11 mouse cellular contexts compared by ENCODE assay signal in the genomic region with DNA sequence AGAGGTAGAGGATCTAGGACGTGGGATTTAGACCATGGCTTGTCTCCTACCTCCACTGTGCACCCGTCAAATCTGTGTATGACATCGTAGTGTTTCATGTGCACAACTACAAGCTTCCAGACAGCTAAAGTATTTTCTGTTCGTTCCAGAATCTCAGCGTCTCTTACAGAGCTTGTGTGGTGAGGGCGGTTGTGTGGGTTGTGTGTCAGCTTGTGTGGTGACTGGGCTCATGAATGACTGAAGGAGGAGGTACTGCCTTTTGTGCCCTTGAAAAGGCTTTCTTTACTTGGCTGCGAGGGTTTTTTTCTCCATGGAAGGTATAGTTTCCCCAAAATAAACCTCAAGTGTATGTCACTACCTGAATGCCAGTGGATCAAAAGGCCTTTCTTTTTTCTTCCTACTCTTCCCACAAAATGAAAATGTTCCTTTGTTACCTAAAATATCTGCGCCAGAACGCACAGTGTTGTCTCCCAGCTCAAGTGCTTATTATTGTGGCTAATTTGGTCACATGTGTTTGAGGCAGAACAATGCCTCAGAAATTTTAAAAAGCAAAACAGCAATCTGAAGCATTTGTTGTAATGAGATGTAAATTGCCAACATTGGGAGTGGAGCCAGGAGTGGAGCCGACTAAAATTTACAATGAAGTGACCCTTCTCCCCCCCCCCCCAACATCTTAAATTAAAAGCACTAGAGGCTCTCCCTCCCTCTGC. TPM values are rescaled to one million over a fixed set of nuclear protein-coding genes. Genes with fewer than 3 reads are reported as not detected.
A peak's percentile ranks its signal among the peaks of the same experiment; 100 is the strongest.
DNase-seq lines count a peak whose midpoint lies in the region; ATAC-seq lines count a peak whose summit lies in the region.
"Had no signal": no experiment of that assay in that cellular context is flagged by ENCODE, and none has a peak within 500 bp of the region (broad histone marks: within the 10 kb centered on the region; RNA-seq: fewer than 3 reads in every experiment).

No protein-coding gene starts in this region.

- intact Hi-C loops in left cerebral cortex, postnatal 10 days (cut with DNase I) = no loop called here

- no peak overlapping the region for H3K4me2 ChIP-seq in embryonic facial prominence, embryonic 15.5 days (replicated peaks)
- no peak overlapping the region for H3K4me2 ChIP-seq in hindbrain, embryonic 11.5 days (replicated peaks; ENCODE audit: low read depth, low read length)
- no peak overlapping the region; the same call in 1 of the 2 replicates for H3K4me2 ChIP-seq in midbrain, embryonic 16.5 days (ENCODE audit: low read length)
- no peak overlapping the region for H3K4me2 ChIP-seq in intestine, embryonic 15.5 days (replicated peaks)
- H3K4me2 ChIP-seq: limb, embryonic 13.5 days had no signal

- H3K9ac ChIP-seq in embryonic facial prominence, embryonic 15.5 days = no peak overlapping the region
- H3K9ac ChIP-seq in hindbrain, embryonic 11.5 days (ENCODE audit: low read depth, low read length) = no peak overlapping the region
- H3K9ac ChIP-seq in midbrain, embryonic 16.5 days (ENCODE audit: low read depth, low read length) = 0 out of 2 replicates have a peak overlapping the region, but pooled peaks have one; percentile 3
- H3K9ac ChIP-seq in intestine, embryonic 15.5 days = no peak overlapping the region
- H3K9ac ChIP-seq: limb, embryonic 13.5 days had no signal

- ATAC-seq in embryonic facial prominence, embryonic 15.5 days (ENCODE audit: insufficient number of reproducible peaks, low FRiP score, low TSS enrichment, low read depth) = no peak
- ATAC-seq in hindbrain, embryonic 11.5 days (ENCODE audit: low FRiP score) = peak; percentile 43
- ATAC-seq in midbrain, embryonic 16.5 days = peak; percentile 50
- ATAC-seq in intestine, embryonic 15.5 days = no peak

- H3K9me3 ChIP-seq in embryonic facial prominence, embryonic 15.5 days (replicated peaks) = no peaks in the 10 kb centered on the region
- no peaks in the 10 kb centered on the region for H3K9me3 ChIP-seq in hindbrain, embryonic 11.5 days (ENCODE audit: control insufficient read depth, low read length)
- H3K9me3 ChIP-seq in midbrain, embryonic 16.5 days (replicated peaks; ENCODE audit: control insufficient read depth, low read length, poor library complexity, severe bottlenecking) = no peaks in the 10 kb centered on the region
- no peaks in the 10 kb centered on the region for H3K9me3 ChIP-seq in intestine, embryonic 15.5 days
- H3K9me3 ChIP-seq: limb, embryonic 13.5 days had no signal

- WGBS in embryonic facial prominence, embryonic 15.5 days = 53% methylated on average over 10 of the region's 10 CpGs
- WGBS in hindbrain, embryonic 11.5 days = 60% methylated on average over 10 of the region's 10 CpGs
- 20% methylated on average over 10 of the region's 10 CpGs for WGBS in midbrain, embryonic 16.5 days
- WGBS in intestine, embryonic 15.5 days = 83% methylated on average over 10 of the region's 10 CpGs

- H3K27me3 ChIP-seq in embryonic facial prominence, embryonic 15.5 days = no peaks in the 10 kb centered on the region
- no peaks in the 10 kb centered on the region for H3K27me3 ChIP-seq in hindbrain, embryonic 11.5 days (ENCODE audit: control insufficient read depth, insufficient read depth, low read length)
- H3K27me3 ChIP-seq in midbrain, embryonic 16.5 days (ENCODE audit: control insufficient read depth, insufficient read depth, low read depth, low read length) = no peaks in the 10 kb centered on the region
- H3K27me3 ChIP-seq in intestine, embryonic 15.5 days (replicated peaks) = no peaks in the 10 kb centered on the region
- H3K27me3 ChIP-seq: limb, embryonic 13.5 days had no signal

- peaks cover 23% of the 10 kb centered on the region; the same call in 1 of the 2 replicates for H3K36me3 ChIP-seq in embryonic facial prominence, embryonic 15.5 days
- no peaks in the 10 kb centered on the region for H3K36me3 ChIP-seq in hindbrain, embryonic 11.5 days (ENCODE audit: control insufficient read depth, insufficient read depth, low read length)
- 0 out of 2 replicates have a peak, but pooled peaks cover 7% of the 10 kb centered on the region for H3K36me3 ChIP-seq in midbrain, embryonic 16.5 days (ENCODE audit: control insufficient read depth, insufficient read depth, low read length)
- H3K36me3 ChIP-seq in intestine, embryonic 15.5 days = no peaks in the 10 kb centered on the region; the same call in 1 of the 2 replicates

- 0 out of 2 replicates have a peak overlapping the region, but pooled peaks have one; percentile 52 for H3K27ac ChIP-seq in embryonic facial prominence, embryonic 15.5 days (replicated peaks)
- H3K27ac ChIP-seq in hindbrain, embryonic 11.5 days (ENCODE audit: low read depth, low read length) = peak overlapping the region; percentile 56
- H3K27ac ChIP-seq in midbrain, embryonic 16.5 days (ENCODE audit: low read length) = peak overlapping the region; percentile 76
- H3K27ac ChIP-seq in intestine, embryonic 15.5 days = no peak overlapping the region
- H3K27ac ChIP-seq: limb, embryonic 13.5 days had no signal

- peaks cover 26% of the 10 kb centered on the region for H3K4me1 ChIP-seq in embryonic facial prominence, embryonic 15.5 days
- H3K4me1 ChIP-seq in hindbrain, embryonic 11.5 days (replicated peaks; ENCODE audit: control insufficient read depth, insufficient read depth, low read length) = no peaks in the 10 kb centered on the region; the same call in 1 of the 2 replicates
- H3K4me1 ChIP-seq in midbrain, embryonic 16.5 days (ENCODE audit: control insufficient read depth, insufficient read depth, low read length) = peaks cover 42% of the 10 kb centered on the region
- no peaks in the 10 kb centered on the region for H3K4me1 ChIP-seq in intestine, embryonic 15.5 days (replicated peaks)

- DNase-seq in left cerebral cortex, adult 18-20 months (ENCODE audit: low spot score in 2 of 2) = peak; percentile 40 to 68
- DNase-seq in left cerebral cortex, postnatal 10 days (ENCODE audit: extremely low spot score in 1 of 2, low spot score in 2 of 2) = no peak
- DNase-seq in hindbrain, embryonic 11.5 days (ENCODE audit: low spot score) = peak; percentile 25
- DNase-seq in cerebellum, adult 9-10 months = no peak
- no peak for DNase-seq in T-cell, adult 2 months (ENCODE audit: low spot score)
- DNase-seq: kidney, adult 11 months; lung, adult 2 months had no signal

- no peak overlapping the region for H3K4me3 ChIP-seq in embryonic facial prominence, embryonic 15.5 days (replicated peaks)
- H3K4me3 ChIP-seq in hindbrain, embryonic 11.5 days (ENCODE audit: low read depth, low read length) = no peak overlapping the region
- no peak overlapping the region for H3K4me3 ChIP-seq in midbrain, embryonic 16.5 days (ENCODE audit: low read depth, low read length)
- H3K4me3 ChIP-seq in intestine, embryonic 15.5 days (replicated peaks) = no peak overlapping the region
- H3K4me3 ChIP-seq: limb, embryonic 13.5 days had no signal

RNA-seq across cellular contexts. Expression of a gene that starts 29.3 kb away (rescaled TPM):
- total RNA-seq in left cerebral cortex, adult 18-20 months (2021) = 10 to 100 TPM; 15.5 to 17.9 TPM
- 10 to 100 TPM; 18.4 to 20.6 TPM for total RNA-seq in left cerebral cortex, postnatal 10 days (2021)
- polyA plus RNA-seq in embryonic facial prominence, embryonic 15.5 days (2015; fragmentation: Nextera tagmentation; extraction: Ambion mirVana) = 137 and 159 TPM in 2 replicates
- 48.8 and 51.8 TPM in 2 replicates for polyA plus RNA-seq in hindbrain, embryonic 11.5 days (2014; fragmentation: Nextera tagmentation; extraction: Ambion mirVana)
- 58.2 and 68.5 TPM in 2 replicates for polyA plus RNA-seq in midbrain, embryonic 16.5 days (2015; fragmentation: Nextera tagmentation; extraction: Ambion mirVana)
- polyA plus RNA-seq in intestine, embryonic 15.5 days (2015; fragmentation: Nextera tagmentation; extraction: Ambion mirVana) = 33.9 and 36.6 TPM in 2 replicates

Comparison
In these comparisons a context has a peak if more than half of its experiments do, and no peak if none do; other contexts are left out.
1. DNase-seq: peak in left cerebral cortex, adult 18-20 months (2 of 2) and hindbrain, embryonic 11.5 days (single experiment); none in left cerebral cortex, postnatal 10 days (0 of 2), cerebellum, adult 9-10 months (single experiment) and T-cell, adult 2 months (single experiment).
2. ATAC-seq: peak in hindbrain, embryonic 11.5 days (single experiment) and midbrain, embryonic 16.5 days (single experiment); none in embryonic facial prominence, embryonic 15.5 days (single experiment) and intestine, embryonic 15.5 days (single experiment).